Mouse (Mus musculus) mouse trophoblast stem cell (cell line): ENCODE data around the gene Rtn4rl1.

Experiments
- in situ Hi-C, 2 experiments: fragments of 300-500 bp; cut with MseI, MboI; formaldehyde crosslinking; loops; 2 replicates in 1 of 2; 3 replicates in 1 of 2; pipeline ENCODE4 v1.15.1; 2025

Gene Rtn4rl1

DNA sequence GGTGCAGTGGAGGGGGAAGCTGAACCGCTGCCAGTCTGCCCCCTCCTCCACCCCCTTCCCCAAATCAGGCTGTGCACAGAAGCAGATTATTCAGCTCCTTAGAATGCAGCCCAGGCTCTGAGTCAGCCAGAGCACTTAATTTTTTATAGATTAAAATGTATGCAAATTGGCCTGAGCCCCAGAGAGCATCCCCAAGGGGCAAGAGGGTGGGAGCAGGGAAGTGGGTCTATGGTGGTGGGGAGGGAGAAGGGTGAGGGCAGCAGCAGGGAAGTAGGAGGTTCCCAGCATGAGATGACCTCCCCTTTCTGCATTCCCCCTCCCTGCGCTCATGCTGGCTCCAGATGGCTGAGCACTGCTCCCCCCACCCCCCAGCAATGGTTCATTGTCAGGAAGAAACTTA, 8.6 kb upstream of the Rtn4rl1 start:
- in situ Hi-C loops = no loop called here

DNA sequence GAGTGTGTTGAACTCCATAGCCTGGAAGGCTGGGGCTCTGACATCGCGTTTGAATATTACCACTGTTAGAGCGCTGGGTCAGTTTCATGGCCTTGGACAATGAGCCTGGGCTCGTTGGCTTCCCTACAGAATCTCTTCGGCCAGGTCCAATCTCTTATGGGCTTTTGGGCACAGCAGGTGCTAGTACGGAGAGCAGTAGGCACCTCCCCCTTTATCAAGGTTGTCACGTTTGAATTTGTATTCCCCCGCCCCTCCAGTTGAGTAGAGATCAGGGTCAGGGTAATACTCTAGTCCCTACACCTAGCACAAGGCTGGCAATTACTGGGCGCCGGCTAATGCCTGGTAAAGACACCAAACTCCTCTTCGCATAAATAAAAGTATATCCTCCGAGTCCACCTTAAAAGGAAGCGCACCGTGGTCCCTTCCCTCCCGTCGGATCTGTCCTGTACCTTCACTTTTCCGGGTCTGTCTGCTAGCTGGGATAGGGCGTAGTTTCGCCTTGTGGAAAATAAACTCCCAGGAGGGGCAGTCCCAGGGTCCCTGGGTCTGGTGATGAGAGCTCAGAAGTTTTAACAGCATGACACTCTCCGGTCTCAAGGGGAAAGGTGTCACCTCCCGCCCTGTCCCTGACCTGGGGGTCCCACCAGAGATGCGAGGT, 3.7 kb upstream of the Rtn4rl1 start:
- in situ Hi-C loops = loop anchor here (5.0 kb wide), 1 partner anchor 102 kb away; no protein-coding TSS in a partner anchor

DNA sequence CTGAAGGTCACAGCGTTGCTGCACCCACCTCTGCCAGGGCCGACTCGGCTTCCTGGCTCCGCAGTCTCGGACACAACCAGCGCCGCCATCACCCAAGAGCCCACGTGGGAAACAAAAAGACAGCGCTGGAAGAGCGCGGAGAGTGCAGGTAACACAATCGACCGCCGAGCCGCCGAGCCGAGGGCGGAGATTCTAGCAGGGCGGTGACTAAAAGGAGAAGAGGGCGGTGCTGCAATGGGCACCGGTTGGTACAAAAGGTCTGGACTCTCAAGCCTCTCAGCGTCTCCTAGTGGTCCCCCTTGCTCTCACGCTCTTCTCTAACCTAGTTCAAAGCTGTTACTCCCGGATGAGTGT, 3.2 kb upstream of the Rtn4rl1 start:
- in situ Hi-C loops = loop anchor here (5.0 kb wide), 1 partner anchor 102 kb away; no protein-coding TSS in a partner anchor

DNA sequence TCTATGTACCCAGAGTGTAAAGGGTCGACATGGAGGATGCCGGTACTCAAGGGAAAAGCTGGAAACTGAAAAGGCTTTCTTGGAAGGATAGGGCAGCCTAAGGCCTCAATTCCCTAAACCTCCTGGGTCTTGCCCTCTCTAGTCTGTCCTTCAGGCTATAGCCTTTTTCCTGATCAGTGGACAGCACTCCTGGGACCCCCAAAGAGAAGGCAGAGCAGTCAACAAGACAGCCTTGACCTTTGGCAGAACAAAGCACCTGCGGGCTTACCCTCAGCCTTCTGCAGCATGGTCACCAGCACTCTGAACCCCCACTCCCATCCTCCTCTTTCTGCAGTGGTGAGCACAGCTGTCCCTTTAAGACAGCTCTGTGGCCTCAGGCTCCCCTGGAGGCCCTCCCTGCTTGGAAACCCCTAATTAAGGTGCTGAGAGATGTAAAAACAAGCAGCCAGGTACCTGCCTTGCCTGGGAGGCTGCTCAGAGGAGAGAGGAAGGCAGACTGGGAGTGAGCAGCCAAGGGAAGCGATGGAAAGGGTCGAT, 2.6 kb upstream of the Rtn4rl1 start, which contains the start of gene Dph1:
Gene Dph1 (minus strand): TSS at position 337 of the 537 bp plus-strand sequence.
- in situ Hi-C loops = loop anchor here (5.0 kb wide), 1 partner anchor 101 kb away; no protein-coding TSS in a partner anchor

DNA sequence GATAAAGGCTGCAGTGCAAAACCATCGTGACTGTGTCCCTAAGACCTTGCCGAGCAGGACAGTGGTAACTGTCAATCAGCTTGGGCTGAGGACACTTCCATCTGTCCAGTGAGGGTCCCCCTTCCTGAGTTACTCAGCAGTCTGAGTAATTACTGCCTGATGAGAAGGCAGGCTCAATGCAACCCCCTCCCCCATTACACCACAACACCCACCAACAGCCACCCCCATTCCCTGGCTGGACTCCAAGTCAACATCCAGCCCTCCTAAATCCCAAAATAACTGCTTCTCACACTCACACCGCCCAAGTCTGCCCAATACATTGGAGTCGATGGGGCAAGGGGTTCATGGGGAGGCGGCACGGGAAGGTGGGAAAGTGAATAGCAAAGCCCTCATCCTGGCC, 1.7 kb upstream of the Rtn4rl1 start:
- in situ Hi-C loops = loop anchor here (5.0 kb wide), 1 partner anchor 100 kb away; no protein-coding TSS in a partner anchor

DNA sequence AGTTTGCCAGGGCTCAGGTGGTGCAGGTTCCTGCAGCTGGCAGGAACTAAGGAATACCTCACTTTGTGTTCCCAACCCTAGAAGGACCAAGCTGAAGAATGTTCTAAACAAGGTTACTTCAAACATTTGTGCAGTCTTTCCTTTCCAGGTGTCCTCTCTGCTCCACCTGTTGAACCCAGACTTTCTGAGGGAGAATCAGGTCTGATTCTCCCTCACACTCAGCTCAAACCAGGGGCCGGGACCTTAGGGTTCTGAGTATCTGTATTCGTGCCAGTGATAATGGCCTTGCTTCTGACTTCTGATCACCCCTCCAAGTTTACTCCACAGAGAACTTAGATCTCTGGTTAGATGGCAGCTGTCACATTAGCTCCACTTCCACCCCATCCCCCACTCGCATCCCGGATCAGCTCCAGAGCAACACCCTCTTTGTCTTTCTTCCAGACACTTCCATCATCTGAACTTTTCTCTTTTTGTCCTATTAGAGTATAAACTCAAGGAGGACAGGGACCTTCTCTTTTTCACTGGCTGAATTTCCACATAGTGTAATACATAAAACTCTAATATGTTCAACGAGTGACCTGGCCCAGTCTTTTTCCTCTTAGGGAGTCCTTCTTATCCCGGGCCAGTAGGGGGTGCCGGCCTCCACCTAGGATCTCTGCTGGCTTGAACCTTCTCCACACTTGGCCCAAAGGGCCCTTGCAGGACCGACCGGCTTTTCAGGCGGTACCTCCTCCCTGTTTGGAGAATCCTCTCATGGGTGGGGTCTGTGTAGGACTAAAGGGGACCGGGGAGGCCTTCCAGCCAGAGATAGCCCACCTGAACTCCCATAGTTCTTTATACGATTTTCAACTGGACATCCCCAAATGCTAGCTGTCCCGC, 1.0 kb upstream of the Rtn4rl1 start:
- in situ Hi-C loops = loop anchor here (5.0 kb wide), 1 partner anchor 100 kb away; no protein-coding TSS in a partner anchor

DNA sequence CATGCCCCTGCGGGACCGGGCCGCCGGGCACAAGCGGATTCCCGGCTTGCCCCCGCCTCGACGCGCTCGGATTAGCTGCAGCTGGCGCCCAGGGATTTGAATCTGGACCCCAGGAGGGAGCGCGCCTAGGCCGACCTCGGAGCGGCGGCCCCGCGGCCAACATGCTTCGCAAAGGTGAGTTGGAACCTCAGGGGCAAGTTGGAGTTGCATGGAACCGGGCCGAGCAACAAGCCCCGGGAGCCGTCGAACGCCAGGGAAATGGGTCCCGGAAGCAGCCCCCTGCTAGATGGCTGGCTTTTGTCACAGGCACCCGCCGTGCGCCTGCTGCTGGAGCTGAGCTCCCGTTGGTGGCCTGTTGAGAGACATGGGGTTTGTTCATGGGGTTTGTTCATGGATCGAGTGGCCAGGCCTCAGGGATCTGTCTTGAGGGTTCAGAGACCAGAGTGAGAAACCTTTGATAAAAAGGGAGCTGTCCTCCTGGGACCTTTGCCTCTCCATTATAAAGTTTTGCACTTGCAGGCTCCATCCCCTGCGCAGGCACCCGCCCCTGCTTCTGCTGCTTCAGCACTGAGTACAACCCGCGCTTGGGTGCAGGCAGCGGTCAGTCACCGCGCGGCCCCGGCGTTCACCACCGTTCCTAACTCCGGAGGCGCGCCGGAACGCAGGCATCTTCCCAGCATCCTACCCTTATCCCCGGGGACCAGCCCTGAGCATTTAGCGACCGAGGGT, 702 bp downstream of the Rtn4rl1 start:
- in situ Hi-C loops = loop anchor here (5.0 kb wide), 1 partner anchor 98 kb away; no protein-coding TSS in a partner anchor

DNA sequence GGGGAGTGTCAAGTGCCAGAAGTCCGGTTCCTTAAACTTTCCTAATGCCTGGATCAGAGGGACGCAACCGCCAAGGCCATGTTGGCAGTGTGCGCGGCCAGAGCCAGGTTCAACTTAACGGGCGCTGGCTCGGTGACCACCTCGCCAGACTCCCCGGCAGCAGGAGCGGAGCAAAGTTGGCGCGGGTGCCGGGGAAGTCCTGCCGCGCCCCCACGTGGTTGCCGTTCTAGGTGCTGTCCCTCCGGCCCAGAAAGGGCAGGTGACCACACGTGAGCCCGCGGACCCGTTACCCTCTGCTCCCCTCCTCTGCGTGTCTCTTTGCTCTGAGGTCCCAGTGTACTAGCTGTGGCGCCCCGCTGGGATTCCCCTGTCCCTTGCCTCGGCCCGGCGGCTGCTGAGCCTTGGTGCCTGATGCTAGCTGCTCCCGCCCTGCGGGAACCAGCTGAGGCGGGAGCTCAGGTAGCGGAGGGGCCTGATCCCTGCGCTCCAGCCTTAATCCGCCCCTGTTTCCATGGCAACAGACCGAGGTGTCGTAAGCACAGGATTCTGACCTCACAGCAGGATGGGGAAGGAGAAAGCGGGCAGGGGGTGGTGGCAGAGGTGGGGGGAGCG, 1.4 kb downstream of the Rtn4rl1 start:
- in situ Hi-C loops = loop anchor here (5.0 kb wide), 2 partner anchors 37 to 97 kb away; no protein-coding TSS in a partner anchor

DNA sequence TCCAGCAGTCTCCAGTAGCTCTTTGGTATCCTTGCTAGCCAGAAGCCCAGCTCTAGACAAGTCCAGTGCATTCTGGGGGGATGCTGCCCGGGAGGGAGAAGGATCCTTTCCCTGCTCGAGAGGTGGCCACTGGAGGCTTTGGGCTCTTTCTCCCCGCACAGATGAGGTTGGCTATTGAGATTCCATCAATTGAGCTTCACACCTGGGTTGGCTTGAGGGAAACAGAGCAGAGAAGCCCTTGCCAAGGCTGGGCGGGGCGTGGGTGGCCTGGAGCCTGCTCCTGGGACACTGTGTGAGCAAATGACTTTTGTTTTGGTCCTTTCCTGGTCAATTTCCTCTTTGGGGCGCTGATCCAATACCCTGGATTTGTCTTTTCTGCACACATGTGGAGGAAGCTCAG, 2.5 kb downstream of the Rtn4rl1 start:
- in situ Hi-C loops = loop anchor here in 1 of 2 experiments (5.0 kb wide), 1 partner anchor 36 kb away; no protein-coding TSS in a partner anchor

DNA sequence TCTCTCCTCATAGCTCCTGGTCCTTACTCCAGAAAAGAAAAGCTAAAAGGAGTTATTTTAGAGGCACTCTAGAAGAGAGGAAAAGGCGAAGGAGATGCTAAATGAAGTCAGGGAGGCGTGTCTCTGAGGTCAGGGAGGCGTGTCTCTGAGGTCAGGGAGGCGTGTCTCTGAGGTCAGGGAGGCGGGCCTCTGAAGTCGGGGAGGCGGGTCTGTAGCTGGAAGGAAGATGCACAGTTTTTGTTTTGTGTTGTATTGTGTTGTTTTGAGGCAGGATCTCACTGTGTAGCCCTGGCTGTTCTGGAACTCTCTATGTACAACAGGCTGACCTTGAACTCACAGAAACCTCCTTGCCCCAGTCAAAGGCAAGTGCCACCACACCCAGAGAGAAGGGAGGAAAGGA, 4.4 kb downstream of the Rtn4rl1 start:
- in situ Hi-C loops = loop anchor here in 1 of 2 experiments (5.0 kb wide), 1 partner anchor 34 kb away; no protein-coding TSS in a partner anchor

DNA sequence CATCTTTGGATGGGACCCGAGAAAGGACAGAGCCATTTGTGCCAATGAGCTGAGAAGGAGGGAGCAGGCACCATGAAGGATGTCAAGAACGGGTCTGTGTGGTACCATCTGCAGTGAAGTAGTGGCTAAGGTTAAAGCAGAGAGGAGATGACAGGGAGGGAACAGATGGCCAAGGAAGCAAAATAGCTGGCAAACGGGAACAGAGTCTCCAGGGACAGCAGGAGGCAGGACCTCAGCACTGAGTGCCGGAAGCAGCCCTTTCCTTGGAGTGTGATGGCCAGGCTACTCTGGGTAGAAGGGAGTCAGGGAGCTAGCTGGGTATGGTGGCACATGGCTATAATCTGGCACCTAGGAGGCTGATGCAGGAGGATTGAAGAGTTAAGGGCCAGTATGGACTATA, 5.2 kb downstream of the Rtn4rl1 start:
- in situ Hi-C loops = loop anchor here in 1 of 2 experiments (5.0 kb wide), 1 partner anchor 34 kb away; no protein-coding TSS in a partner anchor

DNA sequence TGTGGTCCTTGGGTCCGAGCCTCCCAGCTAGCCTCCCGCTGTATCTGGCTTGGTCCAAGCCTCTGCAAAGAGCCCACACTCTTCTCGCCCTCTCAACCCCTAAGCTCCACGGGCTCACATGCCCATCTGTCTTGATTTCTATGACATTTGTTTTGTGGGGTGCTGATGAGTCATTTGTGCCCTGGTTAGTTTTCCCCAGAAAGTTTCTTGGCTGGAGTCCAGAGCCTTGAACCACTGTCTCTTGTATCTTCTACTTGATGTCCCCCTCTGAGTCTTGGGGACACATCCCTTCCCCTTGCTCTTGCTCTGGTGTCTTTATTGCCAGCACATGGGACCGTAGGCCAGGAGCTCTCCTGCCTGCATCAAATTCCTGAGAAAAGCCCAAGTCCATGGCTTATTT, 6.4 kb downstream of the Rtn4rl1 start:
- in situ Hi-C loops = loop anchor here in 1 of 2 experiments (5.0 kb wide), 1 partner anchor 32 kb away; no protein-coding TSS in a partner anchor

DNA sequence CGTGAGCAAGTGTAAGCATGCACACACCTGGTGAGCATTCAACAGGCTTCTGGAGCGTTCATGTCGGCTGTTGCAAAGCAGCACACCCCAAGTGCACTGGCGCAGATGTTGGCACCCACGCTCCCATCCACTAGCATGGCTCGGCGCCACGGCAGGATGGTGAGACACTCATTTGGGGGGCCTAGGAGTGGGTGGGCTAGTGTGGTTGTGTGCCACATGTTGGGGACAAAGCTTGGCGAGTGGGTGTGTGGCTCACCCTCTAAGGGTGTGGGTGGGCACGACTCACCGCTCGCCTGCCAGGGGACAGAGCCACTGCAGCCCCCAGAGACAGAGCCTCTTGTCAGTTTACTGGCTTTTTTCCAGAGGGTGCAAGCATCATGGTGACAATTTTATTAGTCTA, 7.4 kb downstream of the Rtn4rl1 start:
- in situ Hi-C loops = no loop called here

DNA sequence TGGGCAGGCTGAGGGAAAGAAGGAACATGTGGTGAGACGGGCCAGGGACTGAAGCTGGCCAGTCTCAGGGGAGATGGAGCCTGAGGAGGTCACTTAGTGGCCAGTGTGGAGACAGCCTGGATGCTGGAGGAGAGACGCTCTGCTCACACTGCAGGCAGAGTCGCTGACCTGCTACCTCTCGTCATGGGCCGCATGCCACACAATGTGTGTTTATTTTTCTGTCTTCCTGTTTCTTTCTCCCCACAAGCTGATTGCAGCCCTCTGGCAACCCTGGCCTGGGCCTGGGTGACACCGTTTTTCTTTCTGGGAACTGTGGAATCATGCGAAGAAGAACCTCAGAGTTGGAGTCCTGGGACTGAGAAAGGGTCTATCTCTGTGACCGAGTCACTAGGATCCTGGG, 8.1 kb downstream of the Rtn4rl1 start:
- in situ Hi-C loops = no loop called here

DNA sequence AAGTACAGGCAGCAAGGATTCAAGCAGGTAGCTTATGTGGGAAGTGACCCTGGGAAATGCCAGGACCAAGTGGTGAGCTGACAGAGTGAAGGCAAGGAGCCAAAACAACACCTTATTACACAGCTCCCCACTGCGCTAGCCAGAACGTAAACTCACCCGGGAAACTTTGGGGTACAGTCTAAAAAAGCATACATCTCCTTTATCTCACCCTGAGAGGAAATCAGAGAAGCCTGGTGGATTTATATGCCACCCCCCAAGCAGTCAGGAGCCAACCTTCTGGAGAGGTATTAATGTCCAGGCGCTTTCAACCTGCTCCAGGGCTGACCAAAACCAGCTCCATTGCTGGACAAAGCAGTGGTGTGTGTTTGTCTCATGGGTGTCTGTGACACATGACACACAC, 10.3 kb downstream of the Rtn4rl1 start:
- in situ Hi-C loops = no loop called here

DNA sequence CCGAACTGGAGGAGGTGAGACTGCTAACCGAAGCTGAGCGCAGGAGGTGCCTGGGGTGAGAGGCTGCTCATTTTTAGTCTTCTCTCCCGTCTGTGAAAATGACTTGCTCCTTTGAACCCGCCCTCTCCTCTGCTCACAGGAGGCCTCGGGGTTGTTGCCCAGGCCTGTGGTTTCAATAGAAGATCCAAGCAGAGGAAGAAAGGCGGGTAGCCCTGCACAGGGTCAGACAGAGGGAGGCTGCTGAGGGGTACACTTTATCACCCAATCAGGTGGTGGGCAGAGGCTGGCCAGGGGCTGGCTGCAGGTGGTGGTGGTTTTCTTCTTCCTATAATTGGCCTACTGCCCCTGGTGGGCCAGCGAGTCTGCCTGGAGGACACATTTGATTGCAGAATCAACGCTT, 10.9 kb downstream of the Rtn4rl1 start:
- in situ Hi-C loops = no loop called here

DNA sequence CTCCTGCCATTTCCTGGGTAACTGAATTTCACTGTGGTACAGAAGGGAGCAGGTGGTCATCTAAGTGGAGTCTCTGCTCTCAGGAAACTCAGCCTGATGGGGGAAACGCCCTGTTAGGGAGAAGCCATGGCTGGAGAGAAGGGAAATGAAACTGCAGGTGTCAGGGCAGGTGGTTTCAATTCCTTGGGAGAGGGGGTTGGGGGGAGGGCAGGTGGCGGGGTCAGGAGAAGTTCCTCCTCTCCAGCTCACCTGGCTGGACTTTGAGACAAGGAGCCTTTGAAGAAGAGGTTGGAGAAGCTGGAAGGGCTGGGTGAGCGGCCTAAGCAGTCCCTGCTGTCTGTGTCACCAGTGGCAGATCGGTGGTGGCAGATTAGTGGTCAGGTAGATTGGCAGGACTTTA, 12.8 kb downstream of the Rtn4rl1 start:
- in situ Hi-C loops = no loop called here

DNA sequence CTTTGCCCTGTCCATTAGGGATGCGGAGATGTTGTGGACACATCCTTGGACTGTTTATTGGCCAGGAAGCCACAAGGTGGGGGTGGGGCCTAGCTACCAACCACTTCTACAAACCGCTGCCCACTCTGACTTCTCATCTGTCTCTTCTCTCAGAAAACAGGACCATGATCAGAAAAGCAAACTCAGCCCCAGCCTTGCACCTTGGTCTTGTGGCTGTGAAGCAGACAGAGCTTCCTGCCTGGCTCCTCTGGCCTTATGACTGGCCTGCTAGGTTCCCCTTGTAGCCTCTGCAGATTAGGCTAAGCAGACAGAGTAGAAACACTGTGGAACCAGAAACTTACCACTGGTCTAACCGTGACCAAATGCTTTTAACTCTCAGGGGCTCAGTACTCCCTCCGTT, 15.8 kb downstream of the Rtn4rl1 start:
- in situ Hi-C loops = no loop called here

DNA sequence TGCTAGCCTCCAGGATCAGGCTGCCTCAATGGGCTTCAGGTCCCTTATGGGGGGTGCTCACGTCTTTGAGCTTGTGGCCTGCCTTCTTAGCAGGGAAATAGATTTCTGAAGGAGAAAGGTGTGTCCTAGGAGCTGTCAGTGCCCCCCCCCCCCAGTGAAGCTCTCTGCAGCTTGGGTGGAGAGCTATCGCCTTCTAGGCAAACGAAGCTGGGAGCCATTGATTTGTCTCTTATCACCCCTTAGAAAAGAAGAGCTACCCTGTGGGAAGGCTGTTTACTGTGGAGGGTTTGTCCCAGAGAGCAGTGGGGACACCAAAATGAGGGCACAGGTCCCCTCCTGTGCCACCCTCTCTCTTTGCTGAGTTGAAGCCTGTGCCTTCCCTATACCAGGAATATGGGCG, 16.5 kb downstream of the Rtn4rl1 start:
- in situ Hi-C loops = no loop called here

DNA sequence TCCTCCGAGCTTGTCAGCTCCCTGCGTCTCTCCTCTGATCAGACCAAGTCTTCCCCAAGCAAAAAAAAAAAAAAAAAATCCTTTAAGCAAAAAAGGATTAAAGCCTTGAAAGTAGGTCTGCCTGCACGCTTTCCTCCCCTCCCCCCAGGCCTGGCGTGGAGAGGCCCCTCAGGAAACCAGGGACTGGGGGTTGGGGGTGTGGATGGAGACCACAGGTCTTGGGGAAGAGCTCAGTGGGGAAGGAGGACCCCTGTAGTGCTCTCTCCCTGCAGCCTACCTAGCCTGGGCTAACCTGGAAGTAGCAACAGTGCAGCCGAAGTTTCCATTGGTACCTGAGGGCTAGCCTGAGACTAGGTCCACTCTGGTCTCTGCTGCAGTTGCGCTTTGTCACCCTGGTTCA, 17.2 kb downstream of the Rtn4rl1 start:
- in situ Hi-C loops = no loop called here
